Mouse (Mus musculus): ENCODE data around the gene Dscaml1.

DNA sequence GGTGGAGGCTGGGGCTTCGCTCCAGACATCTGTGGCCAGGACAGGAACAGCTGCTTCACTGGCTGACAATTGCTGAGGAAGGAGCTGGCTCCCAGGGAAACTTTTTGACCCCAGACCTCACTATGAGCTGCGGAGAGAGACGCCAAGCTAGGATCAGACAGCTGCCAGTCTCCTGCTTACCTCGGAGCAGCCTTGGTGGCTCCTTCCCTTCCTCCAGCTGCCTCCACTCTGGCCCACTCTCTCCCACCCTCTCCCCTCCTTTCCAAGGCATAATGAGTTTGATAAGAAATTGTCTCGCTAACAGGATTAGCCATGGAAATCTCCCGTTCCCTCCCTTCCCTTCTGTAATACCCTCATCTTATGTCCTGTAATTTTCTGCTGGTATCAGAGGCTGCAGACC is 219.1 kb downstream of the Dscaml1 start:
- TF ChIP-seq ZNF384 (IDR thresholded peaks at IDR 0.05; ENCODE audit: low read depth, low read length) (no peak), CHD2 (IDR thresholded peaks at IDR 0.05; ENCODE audit: low read depth, low read length) (no peak), MAFK (IDR thresholded peaks at IDR 0.05; ENCODE audit: insufficient read depth, low read depth, low read length) (no peak), HCFC1 (IDR thresholded peaks at IDR 0.05; ENCODE audit: borderline replicate concordance, insufficient read depth, low read length) (no peak), ZC3H11A (IDR thresholded peaks at IDR 0.05; ENCODE audit: borderline replicate concordance, low read depth, low read length) (no peak)

Data from ES-E14 (cell line).